8 mouse cellular contexts compared by ENCODE assay signal in the genomic region with DNA sequence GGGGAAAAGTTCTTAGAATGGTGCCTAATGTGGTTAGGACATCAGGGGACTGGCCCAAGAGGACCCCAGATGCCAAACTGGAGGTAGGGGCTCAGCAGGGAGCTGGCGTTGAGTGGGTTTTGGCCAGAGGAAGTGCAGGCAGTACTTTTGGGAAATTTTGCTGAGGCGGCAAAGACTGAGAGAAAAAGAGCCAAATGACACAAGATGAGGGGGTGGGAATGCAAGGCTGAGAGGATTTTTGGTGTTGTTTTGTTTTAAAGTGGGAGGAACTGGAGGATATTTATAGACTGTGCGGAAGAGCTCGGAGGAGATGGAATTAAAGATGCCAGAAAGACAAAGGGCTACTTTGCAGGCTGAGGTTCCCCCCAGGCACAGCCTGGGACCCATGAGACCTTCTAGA. TPM values are rescaled to one million over a fixed set of nuclear protein-coding genes. Genes with fewer than 3 reads are reported as not detected.
DNase-seq lines count a peak whose midpoint lies in the region; ATAC-seq and TF ChIP-seq lines count a peak whose summit lies in the region.

No protein-coding gene starts in this region.

- no peak for DNase-seq in heart, postnatal 25 days (ENCODE audit: low spot score)
- DNase-seq in midbrain, embryonic 10.5 days (ENCODE audit: low spot score), result peak; percentile 11
- DNase-seq in midbrain, postnatal 0 days (ENCODE audit: low spot score), result no peak
- peak; percentile 46 for DNase-seq in testis, postnatal 10 days (ENCODE audit: low spot score)
- DNase-seq in forebrain, embryonic 14.5 days (ENCODE audit: low spot score), result no peak

- intact Hi-C loops in heart, postnatal 25 days (cut with DNase I), result loop anchor here (2.0 kb wide), 1 partner anchor 18 kb away; no protein-coding TSS in a partner anchor

- peaks cover 32% of the 10 kb centered on the region for H3K36me3 ChIP-seq in heart, embryonic 13.5 days
- H3K36me3 ChIP-seq in midbrain, embryonic 10.5 days, result peaks cover 14% of the 10 kb centered on the region
- H3K36me3 ChIP-seq in midbrain, postnatal 0 days (ENCODE audit: insufficient read depth, low read length), result peaks cover 26% of the 10 kb centered on the region
- H3K36me3 ChIP-seq in kidney, embryonic 16.5 days (ENCODE audit: insufficient read depth, low read length), result peaks cover 12% of the 10 kb centered on the region
- peaks cover 26% of the 10 kb centered on the region for H3K36me3 ChIP-seq in forebrain, embryonic 14.5 days (ENCODE audit: control insufficient read depth, insufficient read depth, low read length)

- ATAC-seq in heart, embryonic 13.5 days (ENCODE audit: extremely low read depth, insufficient number of reproducible peaks, low FRiP score, low TSS enrichment), result no peak
- ATAC-seq in midbrain, postnatal 0 days (ENCODE audit: low FRiP score), result no peak
- no peak for ATAC-seq in kidney, embryonic 16.5 days (ENCODE audit: low FRiP score, low TSS enrichment)
- no peak for ATAC-seq in forebrain, embryonic 14.5 days
- no peak for ATAC-seq in erythroblast, adult 5-6 weeks (replicated peaks; ENCODE audit: low FRiP score, poor library complexity, severe bottlenecking)

- peak overlapping the region; percentile 28; the same call in 1 of the 2 replicates for H3K27ac ChIP-seq in heart, embryonic 13.5 days (replicated peaks)
- 0 out of 2 replicates have a peak overlapping the region, but pooled peaks have one; percentile 94 for H3K27ac ChIP-seq in midbrain, embryonic 10.5 days (replicated peaks)
- no peak overlapping the region for H3K27ac ChIP-seq in midbrain, postnatal 0 days (ENCODE audit: low read depth, low read length)
- peak overlapping the region; percentile 98 for H3K27ac ChIP-seq in kidney, embryonic 16.5 days (ENCODE audit: low read length)
- no peak overlapping the region for H3K27ac ChIP-seq in forebrain, embryonic 14.5 days (ENCODE audit: low read depth, low read length)

- H3K27me3 ChIP-seq in heart, embryonic 13.5 days (replicated peaks), result no peaks in the 10 kb centered on the region
- H3K27me3 ChIP-seq in midbrain, embryonic 10.5 days (ENCODE audit: low read depth, poor library complexity, severe bottlenecking), result no peaks in the 10 kb centered on the region; the same call in 1 of the 2 replicates
- H3K27me3 ChIP-seq in midbrain, postnatal 0 days (ENCODE audit: insufficient read depth, low read length), result no peaks in the 10 kb centered on the region
- no peaks in the 10 kb centered on the region for H3K27me3 ChIP-seq in kidney, embryonic 16.5 days (ENCODE audit: insufficient read depth, low read length)
- H3K27me3 ChIP-seq in forebrain, embryonic 14.5 days (replicated peaks; ENCODE audit: control insufficient read depth, insufficient read depth, low read length), result no peaks in the 10 kb centered on the region

- H3K9me3 ChIP-seq in heart, embryonic 13.5 days, result no peaks in the 10 kb centered on the region
- no peaks in the 10 kb centered on the region for H3K9me3 ChIP-seq in midbrain, embryonic 10.5 days (replicated peaks)
- no peaks in the 10 kb centered on the region for H3K9me3 ChIP-seq in midbrain, postnatal 0 days (ENCODE audit: low read length)
- H3K9me3 ChIP-seq in kidney, embryonic 16.5 days (ENCODE audit: low read length), result no peaks in the 10 kb centered on the region
- no peaks in the 10 kb centered on the region for H3K9me3 ChIP-seq in forebrain, embryonic 14.5 days (replicated peaks; ENCODE audit: control insufficient read depth, low read length)

- peaks cover 25% of the 10 kb centered on the region for H3K4me1 ChIP-seq in heart, embryonic 13.5 days
- peaks cover 32% of the 10 kb centered on the region for H3K4me1 ChIP-seq in midbrain, embryonic 10.5 days
- H3K4me1 ChIP-seq in midbrain, postnatal 0 days (ENCODE audit: insufficient read depth, low read length), result no peaks in the 10 kb centered on the region
- peaks cover 29% of the 10 kb centered on the region for H3K4me1 ChIP-seq in kidney, embryonic 16.5 days (ENCODE audit: insufficient read depth, low read length)
- H3K4me1 ChIP-seq in forebrain, embryonic 14.5 days (ENCODE audit: control insufficient read depth, insufficient read depth, low read length), result peaks cover 8% of the 10 kb centered on the region; the same call in 1 of the 2 replicates

- WGBS in heart, embryonic 13.5 days, result 64% methylated on average over 4 of the region's 4 CpGs
- 80% methylated on average over 4 of the region's 4 CpGs for WGBS in midbrain, embryonic 10.5 days
- 75% methylated on average over 4 of the region's 4 CpGs for WGBS in midbrain, postnatal 0 days
- WGBS in kidney, embryonic 16.5 days, result 41% methylated on average over 4 of the region's 4 CpGs
- WGBS in forebrain, embryonic 14.5 days, result 90% methylated on average over 4 of the region's 4 CpGs

- no peak for TF ChIP-seq CTCF in midbrain, postnatal 0 days (IDR thresholded peaks at IDR 0.05)

- H3K4me2 ChIP-seq in heart, embryonic 13.5 days, result no peak overlapping the region
- H3K4me2 ChIP-seq in midbrain, postnatal 0 days (ENCODE audit: low read depth, low read length, poor library complexity, severe bottlenecking), result no peak overlapping the region
- 0 out of 2 replicates have a peak overlapping the region, but pooled peaks have one; percentile 17 for H3K4me2 ChIP-seq in kidney, embryonic 16.5 days (replicated peaks; ENCODE audit: low read depth, low read length)
- no peak overlapping the region for H3K4me2 ChIP-seq in forebrain, embryonic 14.5 days (ENCODE audit: low read length)

- H3K4me3 ChIP-seq in heart, embryonic 13.5 days, result no peak overlapping the region
- H3K4me3 ChIP-seq in midbrain, embryonic 10.5 days, result no peak overlapping the region
- H3K4me3 ChIP-seq in midbrain, postnatal 0 days (ENCODE audit: low read depth, low read length), result no peak overlapping the region
- no peak overlapping the region for H3K4me3 ChIP-seq in kidney, embryonic 16.5 days (ENCODE audit: low read length)
- H3K4me3 ChIP-seq in forebrain, embryonic 14.5 days (ENCODE audit: low read depth, low read length), result no peak overlapping the region

- no peak overlapping the region for H3K9ac ChIP-seq in heart, embryonic 13.5 days
- H3K9ac ChIP-seq in midbrain, postnatal 0 days (replicated peaks; ENCODE audit: low read length, poor library complexity, severe bottlenecking), result no peak overlapping the region
- H3K9ac ChIP-seq in kidney, embryonic 16.5 days (replicated peaks; ENCODE audit: low read length), result 0 out of 2 replicates have a peak overlapping the region, but pooled peaks have one; percentile 48
- no peak overlapping the region for H3K9ac ChIP-seq in forebrain, embryonic 14.5 days (ENCODE audit: low read length)

RNA-seq across cellular contexts. Expression of a gene that starts 1.4 kb away (rescaled TPM):
- polyA plus RNA-seq in heart, embryonic 13.5 days (2015; fragmentation: Nextera tagmentation; extraction: Ambion mirVana), result 20.8 and 25.4 TPM in 2 replicates
- total RNA-seq in heart, postnatal 25 days (2021), result 1 to 10 TPM; 3.4 to 3.9 TPM
- 46.5 and 52.2 TPM in 2 replicates for polyA plus RNA-seq in midbrain, embryonic 10.5 days (2016; fragmentation: Nextera tagmentation; extraction: Ambion mirVana)
- total RNA-seq in midbrain, postnatal 0 days (2014; rRNA removed), result 7.6 and 9.9 TPM in 2 replicates
- polyA plus RNA-seq in midbrain, postnatal 0 days (2015; fragmentation: Nextera tagmentation; extraction: Ambion mirVana), result 8.2 and 10.3 TPM in 2 replicates
- polyA plus RNA-seq in kidney, embryonic 16.5 days (2015; fragmentation: Nextera tagmentation; extraction: Ambion mirVana), result 33.7 and 36.0 TPM in 2 replicates
- polyA plus RNA-seq in forebrain, embryonic 14.5 days (2014; fragmentation: Nextera tagmentation; extraction: Ambion mirVana), result 19.2 and 23.1 TPM in 2 replicates
- 18.2 and 44.4 TPM in 2 replicates for total RNA-seq in erythroblast, adult 5-6 weeks (2015; ENCODE audit: low replicate concordance)
- 45.2 and 58.7 TPM in 2 replicates for total RNA-seq in erythroblast, adult 5-6 weeks (2017; ENCODE audit: low replicate concordance)

RNA-seq across cellular contexts. Expression of a gene that starts 1.5 kb away (rescaled TPM):
- polyA plus RNA-seq in heart, embryonic 13.5 days (2015; fragmentation: Nextera tagmentation; extraction: Ambion mirVana), result 0.24 and 0.47 TPM in 2 replicates
- 1 to 10 TPM; 3.3 to 3.4 TPM for total RNA-seq in heart, postnatal 25 days (2021)
- polyA plus RNA-seq in midbrain, embryonic 10.5 days (2016; fragmentation: Nextera tagmentation; extraction: Ambion mirVana), result 0.66 and 1.2 TPM in 2 replicates
- total RNA-seq in midbrain, postnatal 0 days (2014; rRNA removed), result 0.05 and 0.42 TPM in 2 replicates
- polyA plus RNA-seq in midbrain, postnatal 0 days (2015; fragmentation: Nextera tagmentation; extraction: Ambion mirVana), result 0.67 and 0.90 TPM in 2 replicates
- polyA plus RNA-seq in kidney, embryonic 16.5 days (2015; fragmentation: Nextera tagmentation; extraction: Ambion mirVana), result 0.45 and 1.2 TPM in 2 replicates
- 0.49 and 0.89 TPM in 2 replicates for polyA plus RNA-seq in forebrain, embryonic 14.5 days (2014; fragmentation: Nextera tagmentation; extraction: Ambion mirVana)
- 1.5 and 5.0 TPM in 2 replicates for total RNA-seq in erythroblast, adult 5-6 weeks (2015; ENCODE audit: low replicate concordance)
- 1.3 and 1.7 TPM in 2 replicates for total RNA-seq in erythroblast, adult 5-6 weeks (2017; ENCODE audit: low replicate concordance)

RNA-seq across cellular contexts. Expression of a gene that starts 16.8 kb away (rescaled TPM):
- 23.1 and 23.6 TPM in 2 replicates for polyA plus RNA-seq in heart, embryonic 13.5 days (2015; fragmentation: Nextera tagmentation; extraction: Ambion mirVana)
- total RNA-seq in heart, postnatal 25 days (2021), result 10 to 100 TPM; 72.6 to 89.1 TPM
- polyA plus RNA-seq in midbrain, embryonic 10.5 days (2016; fragmentation: Nextera tagmentation; extraction: Ambion mirVana), result 14.7 and 22.7 TPM in 2 replicates
- 87.3 and 90.2 TPM in 2 replicates for total RNA-seq in midbrain, postnatal 0 days (2014; rRNA removed)
- 16.7 and 18.7 TPM in 2 replicates for polyA plus RNA-seq in midbrain, postnatal 0 days (2015; fragmentation: Nextera tagmentation; extraction: Ambion mirVana)
- polyA plus RNA-seq in kidney, embryonic 16.5 days (2015; fragmentation: Nextera tagmentation; extraction: Ambion mirVana), result 50.2 and 50.9 TPM in 2 replicates
- 25.7 and 29.9 TPM in 2 replicates for polyA plus RNA-seq in forebrain, embryonic 14.5 days (2014; fragmentation: Nextera tagmentation; extraction: Ambion mirVana)
- 7.7 and 10.6 TPM in 2 replicates for total RNA-seq in erythroblast, adult 5-6 weeks (2015; ENCODE audit: low replicate concordance)
- total RNA-seq in erythroblast, adult 5-6 weeks (2017; ENCODE audit: low replicate concordance), result 3.8 and 5.4 TPM in 2 replicates

Comparison
In these comparisons a context has a peak if more than half of its experiments do, and no peak if none do; other contexts are left out.
1. H3K27ac ChIP-seq: peak in heart, embryonic 13.5 days (single experiment), midbrain, embryonic 10.5 days (single experiment) and kidney, embryonic 16.5 days (single experiment); none in midbrain, postnatal 0 days (single experiment) and forebrain, embryonic 14.5 days (single experiment).
2. DNase-seq: peak in midbrain, embryonic 10.5 days (single experiment) and testis, postnatal 10 days (single experiment); none in heart, postnatal 25 days (single experiment), midbrain, postnatal 0 days (single experiment) and forebrain, embryonic 14.5 days (single experiment).